Mouse (Mus musculus) stomach, postnatal 0 days (tissue): ENCODE measurements around the gene Ly86.

Source experiments
- CTCF ChIP-seq: IDR thresholded peaks from 2 replicates; pipeline ENCODE4 v1.5.1; 2016; ENCODE audit warnings: antibody characterized with exemption, low read depth, mild to moderate bottlenecking, moderate library complexity
- EP300 ChIP-seq: optimal IDR thresholded peaks from 2 replicates; pipeline ENCODE3; 2016; ENCODE audit warnings: antibody characterized with exemption

- TF ChIP-seq CTCF (no peak), EP300 (no peak)
These were observed 33.3 kb upstream of the Ly86 start for GRCm38 (mm10) chr13:37311555-37312221.
